Mouse (Mus musculus) liver, embryonic 13.5 days (tissue): ENCODE measurements at regions not wholly inside any gene's neighbourhood (a gene's known extent, or its start where the extent isn't known, plus 50 kb on each side); places are given as distances from the start of the nearest gene placed in this dataset.

Experiments
- ATAC-seq: fragments of 200-750 bp; cut with Nextera tagmentation; 2 replicates; pipeline ENCODE4 v1.8.0; 2017; ENCODE audit warnings: low read depth, mild to moderate bottlenecking, moderate number of reproducible peaks, moderate library complexity
- DNase-seq: peaks from one replicate; pipeline ENCODE4 v3.0.0; 2022
- H3K27ac ChIP-seq: fragments of 300-500 bp; sonication (generic); 2 replicates; pipeline ENCODE4 v1.5.1; 2015; ENCODE audit warnings: moderate library complexity, mild to moderate bottlenecking, inconsistent platforms
- H3K27me3 ChIP-seq: fragments of 300-500 bp; sonication (generic); 2 replicates; pipeline ENCODE4 v1.6.1; 2015; ENCODE audit warnings: mild to moderate bottlenecking, inconsistent platforms
- H3K36me3 ChIP-seq: fragments of 300-500 bp; sonication (generic); 2 replicates; pipeline ENCODE4 v1.6.1; 2015; ENCODE audit warnings: mild to moderate bottlenecking, inconsistent platforms
- H3K4me1 ChIP-seq: fragments of 300-500 bp; sonication (generic); replicated peaks from 2 replicates; pipeline ENCODE4 v1.6.1; 2015; ENCODE audit warnings: inconsistent platforms
- H3K4me2 ChIP-seq: fragments of 300-500 bp; sonication (generic); 2 replicates; pipeline ENCODE4 v1.6.1; 2015; ENCODE audit warnings: inconsistent platforms, mild to moderate bottlenecking, moderate library complexity
- H3K4me3 ChIP-seq: fragments of 300-500 bp; sonication (generic); replicated peaks from 2 replicates; pipeline ENCODE4 v1.5.1; 2015; ENCODE audit warnings: mild to moderate bottlenecking, inconsistent platforms
- H3K9ac ChIP-seq: fragments of 300-500 bp; sonication (generic); 2 replicates; pipeline ENCODE4 v1.6.1; 2015; ENCODE audit warnings: mild to moderate bottlenecking, inconsistent platforms
- H3K9me3 ChIP-seq: fragments of 300-500 bp; sonication (generic); replicated peaks from 2 replicates; pipeline ENCODE4 v1.6.1; 2016; ENCODE audit warnings: inconsistent platforms
- WGBS: fragments of 180-500 bp; shearing (Covaris S2); methylation state at CpG from one replicate; pipeline ENCODE4 v1.1.7; 2015; ENCODE audit not compliant: insufficient replicate concordance; 5-methylcytosine and 5-hydroxymethylcytosine counted together

GRCm38 (mm10) chr17:52195804-52196203 is 362.7 kb upstream of the Satb1 start:
- H3K9me3 ChIP-seq, result no peaks in the 10 kb centered on the region
- H3K27me3 ChIP-seq, result no peaks in the 10 kb centered on the region
- ATAC-seq (no peak), DNase-seq (no peak)
- no peak overlapping the region for H3K9ac ChIP-seq
- no peak overlapping the region for H3K4me3 ChIP-seq
- 67% methylated on average over 5 of the region's 5 CpGs for WGBS
- H3K27ac ChIP-seq, result no peak overlapping the region
- H3K4me1 ChIP-seq, result no peaks in the 10 kb centered on the region
- no peaks in the 10 kb centered on the region for H3K36me3 ChIP-seq
- H3K4me2 ChIP-seq, result no peak overlapping the region

- Histone ChIP-seq H3K4me1 (no peaks in the 10 kb centered on the region), H3K36me3 (no peaks in the 10 kb centered on the region), H3K9me3 (no peaks in the 10 kb centered on the region), H3K27ac (no peak overlapping the region), H3K4me3 (no peak overlapping the region), H3K9ac (no peak overlapping the region), H3K27me3 (no peaks in the 10 kb centered on the region), H3K4me2 (no peak overlapping the region)
- DNase-seq (no peak), ATAC-seq (no peak)
- WGBS, result 62% methylated on average over 6 of the region's 6 CpGs
These were observed 358.1 kb upstream of the Satb1 start for GRCm38 (mm10) chr17:52191064-52191682.

GRCm38 (mm10) chr17:52182706-52183105 is 349.6 kb upstream of the Satb1 start:
- H3K4me3 ChIP-seq, result no peak overlapping the region
- ATAC-seq (no peak), DNase-seq (no peak)
- H3K9me3 ChIP-seq, result no peaks in the 10 kb centered on the region
- WGBS, result 34% methylated on average over 3 of the region's 3 CpGs
- no peak overlapping the region for H3K27ac ChIP-seq
- no peaks in the 10 kb centered on the region for H3K4me1 ChIP-seq
- no peak overlapping the region for H3K4me2 ChIP-seq
- H3K27me3 ChIP-seq, result no peaks in the 10 kb centered on the region
- no peaks in the 10 kb centered on the region for H3K36me3 ChIP-seq
- H3K9ac ChIP-seq, result no peak overlapping the region

GRCm38 (mm10) chr17:52177996-52178395 is 344.9 kb upstream of the Satb1 start:
- WGBS, result 71% methylated on average over 2 of the region's 2 CpGs
- H3K9me3 ChIP-seq, result no peaks in the 10 kb centered on the region
- H3K36me3 ChIP-seq, result no peaks in the 10 kb centered on the region
- no peaks in the 10 kb centered on the region for H3K27me3 ChIP-seq
- H3K27ac ChIP-seq, result no peak overlapping the region
- H3K4me1 ChIP-seq, result no peaks in the 10 kb centered on the region
- no peak for DNase-seq
- H3K4me2 ChIP-seq, result no peak overlapping the region
- H3K4me3 ChIP-seq, result no peak overlapping the region
- no peak overlapping the region for H3K9ac ChIP-seq
- ATAC-seq, result no peak

GRCm38 (mm10) chr17:52168076-52168838 is 335.2 kb upstream of the Satb1 start:
- ATAC-seq, result 0 out of 2 replicates have a peak, but pooled peaks have one; percentile 23
- Histone ChIP-seq H3K4me1 (no peaks in the 10 kb centered on the region), H3K4me2 (no peak overlapping the region), H3K27me3 (no peaks in the 10 kb centered on the region), H3K9me3 (no peaks in the 10 kb centered on the region), H3K4me3 (no peak overlapping the region), H3K36me3 (no peaks in the 10 kb centered on the region), H3K9ac (no peak overlapping the region), H3K27ac (no peak overlapping the region)
- 35% methylated on average over 10 of the region's 10 CpGs for WGBS
- no peak for DNase-seq

- WGBS, result 61% methylated on average over 4 of the region's 4 CpGs
- no peak overlapping the region for H3K4me2 ChIP-seq
These were observed 334.6 kb upstream of the Satb1 start for GRCm38 (mm10) chr17:52167658-52168057.

GRCm38 (mm10) chr17:52165891-52166485 is 332.9 kb upstream of the Satb1 start:
- no peak overlapping the region for H3K9ac ChIP-seq
- H3K4me2 ChIP-seq, result no peak overlapping the region
- H3K9me3 ChIP-seq, result no peaks in the 10 kb centered on the region
- H3K27me3 ChIP-seq, result no peaks in the 10 kb centered on the region
- H3K27ac ChIP-seq, result no peak overlapping the region
- ATAC-seq, result no peak
- H3K4me1 ChIP-seq, result no peaks in the 10 kb centered on the region
- DNase-seq, result no peak
- 49% methylated on average over 5 of the region's 5 CpGs for WGBS
- no peak overlapping the region for H3K4me3 ChIP-seq
- H3K36me3 ChIP-seq, result no peaks in the 10 kb centered on the region

More at GRCm38 (mm10) chr17:52167658-52168057, 334.6 kb upstream of the Satb1 start:
- no peak for DNase-seq
- Histone ChIP-seq H3K36me3 (no peaks in the 10 kb centered on the region), H3K4me3 (no peak overlapping the region), H3K27ac (no peak overlapping the region), H3K4me1 (no peaks in the 10 kb centered on the region), H3K9me3 (no peaks in the 10 kb centered on the region), H3K27me3 (no peaks in the 10 kb centered on the region), H3K9ac (no peak overlapping the region)
- no peak for ATAC-seq

GRCm38 (mm10) chr17:52162559-52163397 is 329.7 kb upstream of the Satb1 start:
- no peaks in the 10 kb centered on the region for H3K27me3 ChIP-seq
- no peak overlapping the region for H3K4me3 ChIP-seq
- no peaks in the 10 kb centered on the region for H3K9me3 ChIP-seq
- no peak overlapping the region for H3K9ac ChIP-seq
- H3K4me2 ChIP-seq, result no peak overlapping the region
- H3K36me3 ChIP-seq, result no peaks in the 10 kb centered on the region
- DNase-seq, result no peak
- H3K27ac ChIP-seq, result no peak overlapping the region
- no peak for ATAC-seq
- no peaks in the 10 kb centered on the region for H3K4me1 ChIP-seq
- WGBS, result 36% methylated on average over 10 of the region's 10 CpGs

- WGBS, result 73% methylated on average over 5 of the region's 5 CpGs
- Histone ChIP-seq H3K9ac (no peak overlapping the region), H3K9me3 (no peaks in the 10 kb centered on the region), H3K4me1 (no peaks in the 10 kb centered on the region), H3K4me2 (no peak overlapping the region), H3K36me3 (no peaks in the 10 kb centered on the region), H3K4me3 (no peak overlapping the region), H3K27me3 (no peaks in the 10 kb centered on the region), H3K27ac (no peak overlapping the region)
- DNase-seq (no peak), ATAC-seq (no peak)
These were observed 317.4 kb upstream of the Satb1 start for GRCm38 (mm10) chr17:52150496-52150895.

- 61% methylated on average over 6 of the region's 6 CpGs for WGBS
- no peaks in the 10 kb centered on the region for H3K9me3 ChIP-seq
- DNase-seq, result no peak
- no peak overlapping the region for H3K27ac ChIP-seq
- no peak for ATAC-seq
- H3K4me2 ChIP-seq, result no peak overlapping the region
- H3K4me1 ChIP-seq, result no peaks in the 10 kb centered on the region
- no peak overlapping the region for H3K4me3 ChIP-seq
- H3K27me3 ChIP-seq, result no peaks in the 10 kb centered on the region
- H3K36me3 ChIP-seq, result no peaks in the 10 kb centered on the region
- H3K9ac ChIP-seq, result no peak overlapping the region
These were observed 316.7 kb upstream of the Satb1 start for GRCm38 (mm10) chr17:52149834-52150233.

GRCm38 (mm10) chr17:52149068-52149467 is 316.0 kb upstream of the Satb1 start:
- no peak for ATAC-seq
- H3K9ac ChIP-seq, result no peak overlapping the region
- DNase-seq, result no peak
- 50% methylated on average over 3 of the region's 3 CpGs for WGBS
- H3K27me3 ChIP-seq, result no peaks in the 10 kb centered on the region
- no peak overlapping the region for H3K27ac ChIP-seq
- H3K4me2 ChIP-seq, result no peak overlapping the region
- H3K36me3 ChIP-seq, result no peaks in the 10 kb centered on the region
- no peak overlapping the region for H3K4me3 ChIP-seq
- H3K4me1 ChIP-seq, result no peaks in the 10 kb centered on the region
- no peaks in the 10 kb centered on the region for H3K9me3 ChIP-seq
